Mouse (Mus musculus): Measurements from ENCODE around the gene Gpr39.

GRCm38 (mm10) chr1:125701773-125702172 lies 25.0 kb downstream of the Gpr39 start:
- TF ChIP-seq MAX (IDR thresholded peaks at IDR 0.05), result no peak
- no peak for TF ChIP-seq CTCF (IDR thresholded peaks at IDR 0.05; ENCODE audit: control insufficient read depth, insufficient read depth, insufficient read length)
